Mouse (Mus musculus) frontal cortex, adult 2 months (tissue): Measurements from ENCODE around the gene Bad. TPM values are rescaled to one million over a fixed set of nuclear protein-coding genes. Genes with fewer than 3 reads are reported as not detected.
"Not testable (repeated sequence)": the region's sequence is repeated elsewhere in the genome, so short reads cannot be mapped to it uniquely, and the experiment has no call there.

Experiments
- DNase-seq, 2 experiments: peaks; one replicate each; pipeline ENCODE4 v3.0.0; 2022; ENCODE audit warnings: low spot score in 1 of 2; ENCODE audit errors: extremely low spot score in 1 of 2
- polyA plus RNA-seq: library from polyadenylated mRNA; depleted of rRNA; stranded (reverse); fragments of >200 nt; gene quantifications from 2 replicates; pipeline ENCODE4 v1.2.3, GENCODE M21; 2012

The Bad gene
- polyA plus RNA-seq, 1 experiment: 65.8 TPM

GRCm38 (mm10) chr19:6980381-6981093 is 38.9 kb downstream of the Bad start, which contains the start of gene Fkbp2:
Gene Fkbp2 (minus strand): TSS chr19:6980501.
- DNase-seq: peak; percentile 97 to 99

- DNase-seq: no peak
These were observed 39.8 kb downstream of the Bad start for GRCm38 (mm10) chr19:6981465-6981864.

- no peak for DNase-seq
These were observed 42.0 kb downstream of the Bad start for GRCm38 (mm10) chr19:6983621-6984020.

GRCm38 (mm10) chr19:6985300-6985699 is 43.6 kb downstream of the Bad start:
- no peak for DNase-seq

GRCm38 (mm10) chr19:6985951-6986708 is 44.5 kb downstream of the Bad start:
- DNase-seq: no peak

GRCm38 (mm10) chr19:6987061-6987903 is 45.6 kb downstream of the Bad start, which contains the start of gene Vegfb:
Gene Vegfb (minus strand): TSS chr19:6987651.
- no peak for DNase-seq

- DNase-seq: no peak
These were observed 46.2 kb downstream of the Bad start for GRCm38 (mm10) chr19:6987904-6988285.

GRCm38 (mm10) chr19:6989251-6989650 is 47.6 kb downstream of the Bad start:
- no peak for DNase-seq

GRCm38 (mm10) chr19:6990712-6991111 is 49.1 kb downstream of the Bad start:
- DNase-seq: no peak

GRCm38 (mm10) chr19:6991166-6991565 is 49.5 kb downstream of the Bad start:
- DNase-seq: not testable (repeated sequence)

GRCm38 (mm10) chr19:6992011-6992858 is 50.6 kb downstream of the Bad start, which contains the start of gene Dnajc4:
Gene Dnajc4 (minus strand): TSS chr19:6992572.
- peak; percentile 95 to 96 for DNase-seq

GRCm38 (mm10) chr19:6993011-6993770 is 51.5 kb downstream of the Bad start:
- DNase-seq: no peak

- no peak for DNase-seq
These were observed 52.3 kb downstream of the Bad start for GRCm38 (mm10) chr19:6994002-6994401.

GRCm38 (mm10) chr19:6994489-6994888 is 52.8 kb downstream of the Bad start:
- no peak for DNase-seq

- no peak for DNase-seq
These were observed 53.8 kb downstream of the Bad start for GRCm38 (mm10) chr19:6995255-6995991.

GRCm38 (mm10) chr19:6996006-6996405 is 54.3 kb downstream of the Bad start, which contains the start of the genes Nudt22 and Trpt1:
Gene Nudt22 (minus strand): TSS chr19:6996117.
Gene Trpt1 (plus strand): TSS chr19:6996131.
- peak; percentile 71 to 88 for DNase-seq

- no peak for DNase-seq
These were observed 56.1 kb downstream of the Bad start for GRCm38 (mm10) chr19:6997721-6998290.
